Mouse (Mus musculus) liver, embryonic 14.5 days (tissue): ENCODE results near the gene Cd2ap. TPM values are rescaled to one million over a fixed set of nuclear protein-coding genes. Genes with fewer than 3 reads are reported as not detected.

Source experiments
- ATAC-seq: fragments of 200-750 bp; cut with Nextera tagmentation; 2 replicates; pipeline ENCODE4 v1.8.0; 2017; ENCODE audit warnings: moderate number of reproducible peaks, mild to moderate bottlenecking, moderate library complexity; ENCODE audit not compliant: insufficient read depth
- DNase-seq, 3 experiments: peaks; one replicate each; pipeline ENCODE4 v3.0.0-alpha.2; 2012 to 2013; ENCODE audit warnings: low read depth in 3 of 3, low spot score in 3 of 3
- H3K27ac ChIP-seq: fragments of 300-500 bp; sonication (generic); 2 replicates; pipeline ENCODE4 v1.5.1; 2014; ENCODE audit warnings: moderate library complexity, mild to moderate bottlenecking, control low read depth, inconsistent platforms
- H3K27me3 ChIP-seq: fragments of 300-500 bp; sonication (generic); 2 replicates; pipeline ENCODE4 v1.6.1; 2014; ENCODE audit warnings: mild to moderate bottlenecking, low read length, moderate library complexity; ENCODE audit not compliant: control insufficient read depth, insufficient read depth
- H3K36me3 ChIP-seq: fragments of 300-500 bp; sonication (generic); replicated peaks from 2 replicates; pipeline ENCODE4 v1.6.1; 2014; ENCODE audit warnings: low read depth; ENCODE audit not compliant: control insufficient read depth, insufficient read depth
- H3K4me1 ChIP-seq, 2 experiments: fragments of 200-500 bp in 1 of 2; fragments of 300-500 bp in 1 of 2; sonication (generic) in 1 of 2; replicated peaks; 2 replicates each; pipeline ENCODE4 v1.6.1; 2012 to 2014; ENCODE audit warnings: antibody characterized with exemption in 1 of 2, inconsistent platforms in 1 of 2, low read length in 1 of 2; ENCODE audit not compliant: control insufficient read depth in 2 of 2, insufficient read depth in 2 of 2
- H3K4me2 ChIP-seq: fragments of 300-500 bp; sonication (generic); 2 replicates; pipeline ENCODE4 v1.6.1; 2014; ENCODE audit warnings: low read depth, mild to moderate bottlenecking, control low read depth, moderate library complexity
- H3K4me3 ChIP-seq, 2 experiments: fragments of 200-500 bp in 1 of 2; fragments of 300-500 bp in 1 of 2; sonication (generic) in 1 of 2; 2 replicates each; pipeline ENCODE4 v1.5.1; 2012 to 2014; ENCODE audit warnings: low read depth in 2 of 2, low read length in 2 of 2, mild to moderate bottlenecking in 2 of 2, control low read depth in 1 of 2, inconsistent platforms in 1 of 2, moderate library complexity in 1 of 2; ENCODE audit not compliant: insufficient read depth in 1 of 2
- H3K9ac ChIP-seq: fragments of 300-500 bp; sonication (generic); replicated peaks from 2 replicates; pipeline ENCODE4 v1.6.1; 2014; ENCODE audit warnings: mild to moderate bottlenecking, control low read depth, moderate library complexity
- H3K9me3 ChIP-seq: fragments of 300-500 bp; sonication (generic); 2 replicates; pipeline ENCODE4 v1.6.1; 2016; ENCODE audit warnings: low read length, mixed read lengths; ENCODE audit not compliant: control insufficient read depth
- CTCF ChIP-seq: IDR thresholded peaks from 2 replicates; pipeline ENCODE4 v1.5.1; 2016; ENCODE audit warnings: antibody characterized with exemption, low read depth, control low read depth
- EP300 ChIP-seq: IDR thresholded peaks from 2 replicates; pipeline ENCODE4 v1.6.1; 2016; ENCODE audit warnings: antibody characterized with exemption, low read depth
- WGBS: fragments of 180-500 bp; shearing (Covaris S2); extraction: QIAGEN DNeasy Blood & Tissue Kit; methylation state at CpG from one replicate; pipeline ENCODE4 v1.1.7; 2014; ENCODE audit not compliant: insufficient replicate concordance; 5-methylcytosine and 5-hydroxymethylcytosine counted together
- polyA plus RNA-seq, 2 experiments: library from polyadenylated mRNA; depleted of rRNA in 1 of 2; stranded (reverse) in 1 of 2; unstranded in 1 of 2; fragments of >200 nt; fragmentation: Nextera tagmentation in 1 of 2; extraction: Ambion mirVana in 1 of 2; gene quantifications; 2 replicates each; pipeline versions ENCODE4 v1.2.1 to v1.2.3; 2012 to 2014

Gene Cd2ap
- polyA plus RNA-seq, 2 experiments, result 8.3 to 8.6 TPM

DNA sequence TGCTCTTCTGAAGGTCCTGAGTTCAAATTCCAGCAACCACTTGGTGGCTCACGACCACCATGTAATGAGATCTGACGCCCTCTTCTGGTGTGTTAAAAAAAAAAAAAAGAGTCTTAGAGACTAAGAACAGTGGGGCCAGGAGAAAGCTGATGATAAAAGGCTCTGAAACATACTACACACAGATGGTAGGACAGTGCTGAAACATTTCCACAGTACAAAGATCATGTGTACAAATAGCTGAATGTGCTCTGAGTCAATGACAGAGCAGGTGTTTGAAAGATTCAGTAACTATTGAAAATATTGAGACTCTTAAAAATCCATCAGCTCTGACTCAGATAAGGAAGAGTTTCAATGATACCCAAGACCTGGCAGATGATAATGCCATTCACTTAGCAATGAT lies 29.4 kb downstream of the Cd2ap start:
- Histone ChIP-seq H3K4me2 (no peak overlapping the region), H3K27ac (no peak overlapping the region), H3K4me1 (no peaks in the 10 kb centered on the region), H3K4me3 (no peak overlapping the region), H3K36me3 (no peaks in the 10 kb centered on the region; the same call in 1 of the 2 replicates), H3K9me3 (no peaks in the 10 kb centered on the region), H3K27me3 (no peaks in the 10 kb centered on the region), H3K9ac (no peak overlapping the region)
- ATAC-seq (no peak), DNase-seq (no peak)
- TF ChIP-seq EP300 (no peak), CTCF (no peak)
- 53% methylated on average over 2 of the region's 2 CpGs for WGBS

DNA sequence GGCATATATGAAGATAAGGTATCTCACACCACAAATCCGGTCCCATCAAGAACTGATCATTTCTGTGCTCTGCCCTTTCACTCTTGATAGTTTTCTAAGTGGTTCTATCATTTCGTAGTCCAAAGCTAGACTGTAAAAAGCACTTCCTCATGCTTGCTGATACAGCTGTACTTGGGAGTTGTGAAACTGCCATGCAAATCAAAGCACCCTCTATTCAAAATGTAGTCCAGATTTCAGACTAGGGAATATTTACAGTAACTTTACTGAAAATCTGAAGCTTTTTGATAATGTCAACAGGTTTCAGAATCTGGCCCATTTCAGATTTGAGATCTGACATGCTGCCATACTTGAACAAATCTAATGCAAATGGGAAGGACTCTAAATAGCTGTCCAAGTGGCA lies 39.3 kb downstream of the Cd2ap start:
- Histone ChIP-seq H3K36me3 (no peaks in the 10 kb centered on the region; the same call in 1 of the 2 replicates), H3K9ac (no peak overlapping the region), H3K27me3 (no peaks in the 10 kb centered on the region), H3K4me2 (no peak overlapping the region), H3K27ac (no peak overlapping the region), H3K9me3 (no peaks in the 10 kb centered on the region), H3K4me3 (no peak overlapping the region), H3K4me1 (no peaks in the 10 kb centered on the region)
- ATAC-seq, result no peak
- 48% methylated on average over 2 of the region's 2 CpGs for WGBS
- TF ChIP-seq CTCF (no peak), EP300 (no peak)
- DNase-seq, result no peak

DNA sequence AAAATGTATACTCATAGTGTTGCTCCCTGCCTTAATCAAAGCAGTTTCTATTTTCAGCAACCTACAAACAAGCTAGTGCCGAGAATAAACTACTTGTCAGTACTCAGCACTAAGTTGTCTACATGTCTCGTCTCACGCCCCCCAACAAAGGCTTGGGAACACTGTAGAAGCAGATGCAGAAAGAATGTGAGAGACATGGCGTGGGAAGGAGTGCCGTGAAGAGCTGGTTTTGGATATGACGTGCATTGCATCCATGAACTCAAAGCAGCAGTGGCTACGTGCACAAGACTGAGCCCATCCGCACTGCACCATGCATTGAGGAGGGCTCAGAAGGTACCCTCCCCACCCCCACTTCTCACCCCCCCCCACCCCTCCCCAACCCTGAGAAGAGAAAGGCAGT lies 53.7 kb downstream of the Cd2ap start:
- H3K4me3 ChIP-seq, result no peak overlapping the region
- peaks cover 4% of the 10 kb centered on the region for H3K36me3 ChIP-seq
- H3K27ac ChIP-seq, result no peak overlapping the region
- H3K27me3 ChIP-seq, result no peaks in the 10 kb centered on the region
- no peak overlapping the region for H3K9ac ChIP-seq
- 79% methylated on average over 8 of the region's 8 CpGs for WGBS
- TF ChIP-seq EP300 (no peak), CTCF (no peak)
- H3K9me3 ChIP-seq, result no peaks in the 10 kb centered on the region
- no peak overlapping the region for H3K4me2 ChIP-seq
- ATAC-seq, result no peak
- H3K4me1 ChIP-seq, result no peaks in the 10 kb centered on the region
- DNase-seq, result no peak

DNA sequence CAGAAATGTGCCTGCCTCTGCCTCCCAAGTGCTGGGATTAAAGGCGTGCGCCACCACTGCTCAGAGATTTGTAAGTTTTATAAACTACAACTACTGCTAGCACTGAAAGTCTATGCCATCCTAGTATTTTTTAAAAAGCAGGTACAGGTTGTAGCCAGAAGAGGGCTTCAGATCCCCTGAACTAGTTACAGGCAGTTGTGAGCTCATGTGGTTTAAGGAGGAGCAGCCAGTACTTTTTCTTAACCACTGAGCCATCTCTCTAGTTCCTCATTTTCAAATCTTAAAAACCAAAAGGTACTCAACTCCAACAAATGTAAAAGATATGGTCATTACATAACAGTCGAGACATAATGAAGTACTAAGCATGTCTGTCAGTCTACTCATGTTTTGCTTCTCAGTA lies 61.1 kb downstream of the Cd2ap start:
- Histone ChIP-seq H3K27me3 (no peaks in the 10 kb centered on the region), H3K9me3 (no peaks in the 10 kb centered on the region), H3K9ac (no peak overlapping the region), H3K36me3 (peaks cover 7% of the 10 kb centered on the region), H3K4me3 (no peak overlapping the region), H3K4me1 (peaks cover 0 to 6% of the 10 kb centered on the region in 2 experiments; a peak in 2 of 4 replicates), H3K4me2 (no peak overlapping the region), H3K27ac (no peak overlapping the region)
- TF ChIP-seq CTCF (no peak), EP300 (no peak)
- WGBS, result 63% methylated on average over 3 of the region's 3 CpGs
- no peak for DNase-seq
- no peak for ATAC-seq

DNA sequence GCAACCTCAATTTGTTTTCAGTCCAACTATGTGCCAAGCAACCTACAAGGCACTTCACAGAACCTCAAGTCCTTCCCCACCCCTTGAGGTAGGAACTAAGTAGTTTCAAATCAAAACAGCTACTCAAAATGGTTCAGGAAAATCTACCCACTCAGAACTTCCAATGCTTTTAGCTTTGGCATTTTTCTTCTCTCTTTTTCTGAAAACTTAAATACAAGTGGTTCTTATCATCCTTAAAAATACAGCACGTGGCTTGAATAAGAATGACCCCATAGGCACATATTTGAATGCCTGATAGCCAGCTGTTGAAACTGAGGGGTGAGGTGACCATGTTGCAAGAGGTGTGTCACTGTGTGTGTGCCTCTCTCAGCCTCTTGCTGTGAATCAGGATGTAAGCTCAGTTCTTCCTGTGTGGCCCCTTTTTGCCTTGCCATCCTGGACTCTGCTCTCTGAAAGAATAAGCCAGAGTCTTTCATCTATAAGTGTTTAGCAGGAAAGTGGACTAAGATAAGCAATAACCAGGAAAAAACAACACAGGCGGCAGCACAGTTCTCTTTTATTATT lies 84.0 kb downstream of the Cd2ap start:
- no peak for TF ChIP-seq EP300
- TF ChIP-seq CTCF, result no peak
- Histone ChIP-seq H3K36me3 (no peaks in the 10 kb centered on the region; the same call in 1 of the 2 replicates), H3K4me3 (no peak overlapping the region), H3K9ac (no peak overlapping the region), H3K4me1 (peaks cover 3 to 6% of the 10 kb centered on the region in 2 experiments), H3K4me2 (no peak overlapping the region), H3K27ac (no peak overlapping the region), H3K9me3 (no peaks in the 10 kb centered on the region), H3K27me3 (no peaks in the 10 kb centered on the region)
- no peak for DNase-seq
- ATAC-seq, result no peak
- 46% methylated on average over 2 of the region's 2 CpGs for WGBS
